Mouse (Mus musculus): ENCODE measurements around the gene Nup214. TPM values are rescaled to one million over a fixed set of nuclear protein-coding genes. Genes with fewer than 3 reads are reported as not detected.

Nup214 gene
- polyA plus RNA-seq, 2 experiments = 41.3 to 65.2 TPM

DNA sequence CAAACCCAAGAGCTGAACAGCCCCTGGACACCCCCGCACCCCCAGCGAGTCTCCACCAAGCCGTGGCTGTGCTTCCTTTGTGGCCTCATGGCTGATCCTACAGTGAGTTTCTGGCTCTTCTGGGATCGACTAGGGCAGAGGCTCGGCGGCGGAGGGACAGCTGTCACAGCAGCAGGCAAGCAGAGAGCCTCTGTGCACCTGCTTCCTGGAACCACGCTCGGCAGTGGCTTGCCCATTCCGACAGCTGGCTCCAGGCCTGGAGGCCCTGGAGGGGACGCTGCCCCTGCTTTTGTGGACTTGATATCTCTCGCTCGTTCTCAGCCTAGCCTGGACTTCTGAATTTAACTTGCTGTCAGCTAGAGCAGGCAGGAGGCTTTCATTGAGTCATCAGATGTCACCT, 90.7 kb downstream of the Nup214 start:
- H3K27ac ChIP-seq (replicated peaks; ENCODE audit: low read depth, low read length) = no peak overlapping the region
- no peak overlapping the region for H3K4me3 ChIP-seq (replicated peaks; ENCODE audit: low read length)
- H3K36me3 ChIP-seq (ENCODE audit: control insufficient read depth, insufficient read depth, low read length) = 0 out of 2 replicates have a peak, but pooled peaks cover 2% of the 10 kb centered on the region
- TF ChIP-seq POLR2A (IDR thresholded peaks at IDR 0.05; ENCODE audit: borderline replicate concordance, extremely low read depth, insufficient read depth, insufficient read length) = no peak
- no peak overlapping the region for H3K9ac ChIP-seq (ENCODE audit: low read depth, low read length, severe bottlenecking)
- ATAC-seq (ENCODE audit: low FRiP score, low read depth) (peak; percentile 66; the same call in 1 of the 2 replicates), DNase-seq (ENCODE audit: low spot score) (peak; percentile 48)
- H3K27me3 ChIP-seq (ENCODE audit: control insufficient read depth, insufficient read depth, low read length) = no peaks in the 10 kb centered on the region
- WGBS = 63% methylated on average over 13 of the region's 13 CpGs
- no peaks in the 10 kb centered on the region for H3K4me1 ChIP-seq (ENCODE audit: control insufficient read depth, insufficient read depth, low read length)
- H3K4me2 ChIP-seq (replicated peaks; ENCODE audit: low read depth, low read length, severe bottlenecking) = no peak overlapping the region
- H3K9me3 ChIP-seq (ENCODE audit: control insufficient read depth, low read length) = no peaks in the 10 kb centered on the region

DNA sequence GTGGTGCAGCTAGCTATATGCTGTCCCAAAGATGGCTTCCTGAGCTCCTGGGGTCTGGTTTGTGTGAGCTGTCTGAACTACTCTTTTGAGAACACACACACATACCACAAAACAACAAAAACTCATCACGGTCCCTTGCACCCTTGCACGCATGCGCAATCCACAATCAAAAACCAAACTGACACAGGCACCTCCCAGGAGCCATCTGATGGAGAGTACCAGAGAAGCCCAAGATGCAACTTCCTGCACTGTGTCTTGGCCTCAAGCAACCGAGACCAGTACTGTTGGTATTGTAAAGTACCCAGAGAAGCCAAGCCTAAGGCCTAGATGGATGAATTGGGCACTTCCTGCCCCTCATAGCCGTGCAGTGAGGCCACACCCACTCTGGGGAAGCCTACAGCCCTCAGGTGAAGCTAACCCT, 91.1 kb downstream of the Nup214 start:
- Histone ChIP-seq H3K4me1 (ENCODE audit: control insufficient read depth, insufficient read depth, low read length) (no peaks in the 10 kb centered on the region), H3K4me2 (replicated peaks; ENCODE audit: low read depth, low read length, severe bottlenecking) (no peak overlapping the region), H3K27ac (replicated peaks; ENCODE audit: low read depth, low read length) (no peak overlapping the region), H3K27me3 (ENCODE audit: control insufficient read depth, insufficient read depth, low read length) (no peaks in the 10 kb centered on the region), H3K4me3 (replicated peaks; ENCODE audit: low read length) (no peak overlapping the region), H3K9me3 (ENCODE audit: control insufficient read depth, low read length) (no peaks in the 10 kb centered on the region), H3K9ac (ENCODE audit: low read depth, low read length, severe bottlenecking) (no peak overlapping the region), H3K36me3 (ENCODE audit: control insufficient read depth, insufficient read depth, low read length) (0 out of 2 replicates have a peak, but pooled peaks cover 2% of the 10 kb centered on the region)
- DNase-seq (ENCODE audit: low spot score) (no peak), ATAC-seq (ENCODE audit: low FRiP score, low read depth) (no peak)
- 81% methylated on average over 5 of the region's 5 CpGs for WGBS
- TF ChIP-seq POLR2A (IDR thresholded peaks at IDR 0.05; ENCODE audit: borderline replicate concordance, extremely low read depth, insufficient read depth, insufficient read length) = no peak

DNA sequence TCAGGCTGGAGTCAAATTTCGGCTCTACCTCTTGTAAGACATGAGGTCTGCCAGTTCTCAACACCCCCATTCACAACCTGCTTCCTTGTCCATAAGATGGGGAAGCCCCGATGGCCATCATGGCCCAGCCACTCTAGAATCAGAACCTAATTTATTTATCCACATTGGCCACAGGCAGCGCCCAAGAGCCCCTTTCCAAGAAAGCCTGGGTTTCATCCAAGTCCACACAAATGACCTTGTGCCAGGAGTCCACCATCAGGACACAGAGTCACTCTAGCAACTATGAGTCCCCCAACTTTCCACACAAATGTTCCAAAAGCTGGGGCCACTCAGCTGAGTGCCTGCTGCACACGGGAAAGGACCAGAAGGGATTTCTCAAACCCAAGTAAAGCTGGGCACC, 91.8 kb downstream of the Nup214 start:
- no peaks in the 10 kb centered on the region for H3K27me3 ChIP-seq (ENCODE audit: control insufficient read depth, insufficient read depth, low read length)
- H3K27ac ChIP-seq (replicated peaks; ENCODE audit: low read depth, low read length) = no peak overlapping the region
- 0 out of 2 replicates have a peak, but pooled peaks cover 2% of the 10 kb centered on the region for H3K36me3 ChIP-seq (ENCODE audit: control insufficient read depth, insufficient read depth, low read length)
- 78% methylated on average over 4 of the region's 4 CpGs for WGBS
- no peak overlapping the region for H3K4me2 ChIP-seq (replicated peaks; ENCODE audit: low read depth, low read length, severe bottlenecking)
- ATAC-seq (ENCODE audit: low FRiP score, low read depth) (no peak), DNase-seq (ENCODE audit: low spot score) (no peak)
- no peak overlapping the region for H3K4me3 ChIP-seq (replicated peaks; ENCODE audit: low read length)
- no peaks in the 10 kb centered on the region for H3K4me1 ChIP-seq (ENCODE audit: control insufficient read depth, insufficient read depth, low read length)
- H3K9me3 ChIP-seq (ENCODE audit: control insufficient read depth, low read length) = no peaks in the 10 kb centered on the region
- no peak overlapping the region for H3K9ac ChIP-seq (ENCODE audit: low read depth, low read length, severe bottlenecking)
- no peak for TF ChIP-seq POLR2A (IDR thresholded peaks at IDR 0.05; ENCODE audit: borderline replicate concordance, extremely low read depth, insufficient read depth, insufficient read length)

DNA sequence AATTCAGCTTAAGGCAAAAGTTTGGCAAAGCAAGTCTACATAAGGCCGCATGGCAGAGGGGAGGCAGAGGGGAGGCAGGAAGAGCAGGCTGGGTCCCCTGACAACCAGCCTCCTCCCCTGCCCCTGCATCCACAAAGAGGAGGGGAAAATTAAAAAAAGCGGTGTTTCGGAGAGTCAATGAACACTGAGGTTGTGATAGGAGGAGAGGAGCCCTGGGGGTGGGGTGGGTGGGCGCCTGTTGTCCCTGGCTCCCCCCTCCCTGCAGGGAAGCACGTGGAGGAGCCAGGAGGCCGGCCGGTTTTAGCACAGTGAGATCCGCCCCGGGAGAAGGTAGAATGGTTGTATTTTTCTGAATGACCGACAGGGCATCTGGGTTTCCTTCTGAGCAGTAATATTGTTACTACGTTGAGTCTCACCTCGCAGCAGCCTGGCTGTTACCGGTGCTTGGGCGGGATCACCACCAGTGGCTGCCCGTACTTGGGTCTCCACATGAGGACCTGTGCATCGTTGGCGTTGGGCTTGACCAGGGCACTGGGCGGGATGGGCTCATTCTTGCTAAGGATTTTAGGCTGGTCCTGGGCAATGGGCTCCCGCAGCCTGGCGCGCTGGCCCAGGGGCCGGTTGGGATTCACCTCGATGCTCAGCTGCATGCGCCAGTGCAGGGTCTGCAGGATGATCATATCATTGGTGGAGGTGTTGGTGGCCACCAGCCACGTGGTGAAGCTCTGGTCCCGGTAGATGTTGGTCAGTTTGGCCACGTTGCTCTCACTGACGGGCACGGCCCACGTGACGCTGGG, 94.8 kb downstream of the Nup214 start:
- peak; percentile 32; the same call in 1 of the 2 replicates for ATAC-seq (ENCODE audit: low FRiP score, low read depth)
- H3K9me3 ChIP-seq (ENCODE audit: control insufficient read depth, low read length) = no peaks in the 10 kb centered on the region
- H3K27me3 ChIP-seq (ENCODE audit: control insufficient read depth, insufficient read depth, low read length) = no peaks in the 10 kb centered on the region
- H3K4me1 ChIP-seq (ENCODE audit: control insufficient read depth, insufficient read depth, low read length) = no peaks in the 10 kb centered on the region
- no peak overlapping the region for H3K4me3 ChIP-seq (replicated peaks; ENCODE audit: low read length)
- DNase-seq (ENCODE audit: low spot score) = peak; percentile 41
- no peak overlapping the region for H3K9ac ChIP-seq (ENCODE audit: low read depth, low read length, severe bottlenecking)
- WGBS = 52% methylated on average over 30 of the region's 31 CpGs
- TF ChIP-seq POLR2A (IDR thresholded peaks at IDR 0.05; ENCODE audit: borderline replicate concordance, extremely low read depth, insufficient read depth, insufficient read length) = no peak
- H3K4me2 ChIP-seq (replicated peaks; ENCODE audit: low read depth, low read length, severe bottlenecking) = 0 out of 2 replicates have a peak overlapping the region, but pooled peaks have one; percentile 15
- H3K27ac ChIP-seq (replicated peaks; ENCODE audit: low read depth, low read length) = no peak overlapping the region
- 0 out of 2 replicates have a peak, but pooled peaks cover 2% of the 10 kb centered on the region for H3K36me3 ChIP-seq (ENCODE audit: control insufficient read depth, insufficient read depth, low read length)

DNA sequence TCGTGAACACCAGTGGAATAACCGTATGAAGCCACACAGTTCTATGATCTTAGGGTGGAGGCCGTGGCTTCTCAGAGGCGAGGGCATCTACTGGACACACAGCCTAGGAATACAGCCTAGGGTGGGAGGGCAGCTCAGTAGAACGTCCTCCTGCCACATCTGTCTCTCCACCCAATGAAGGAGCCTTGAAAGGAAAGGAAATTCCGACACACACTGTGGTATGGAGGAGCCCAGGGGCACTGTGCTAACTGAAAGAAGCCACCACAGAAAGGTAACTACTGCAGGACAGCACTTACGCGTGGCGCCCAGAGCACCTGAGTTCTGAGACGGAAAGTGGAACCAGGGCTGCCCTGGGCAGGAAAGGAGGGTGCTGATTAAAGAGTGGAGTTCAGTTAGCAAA, 96.5 kb downstream of the Nup214 start:
- no peak for TF ChIP-seq POLR2A (IDR thresholded peaks at IDR 0.05; ENCODE audit: borderline replicate concordance, extremely low read depth, insufficient read depth, insufficient read length)

More for the DNA sequence above, 96.5 kb downstream of the Nup214 start:
- H3K27ac ChIP-seq (replicated peaks; ENCODE audit: low read depth, low read length) = no peak overlapping the region
- no peak overlapping the region for H3K4me3 ChIP-seq (replicated peaks; ENCODE audit: low read length)
- H3K9ac ChIP-seq (ENCODE audit: low read depth, low read length, severe bottlenecking) = no peak overlapping the region
- H3K9me3 ChIP-seq (ENCODE audit: control insufficient read depth, low read length) = no peaks in the 10 kb centered on the region
- H3K4me1 ChIP-seq (ENCODE audit: control insufficient read depth, insufficient read depth, low read length) = no peaks in the 10 kb centered on the region
- H3K4me2 ChIP-seq (replicated peaks; ENCODE audit: low read depth, low read length, severe bottlenecking) = no peak overlapping the region
- no peaks in the 10 kb centered on the region for H3K27me3 ChIP-seq (ENCODE audit: control insufficient read depth, insufficient read depth, low read length)
- ATAC-seq (ENCODE audit: low FRiP score, low read depth) (no peak), DNase-seq (ENCODE audit: low spot score) (no peak)
- whole genome bisulfite sequencing = 95% methylated on average over 10 of the region's 10 CpGs
- 0 out of 2 replicates have a peak, but pooled peaks cover 2% of the 10 kb centered on the region for H3K36me3 ChIP-seq (ENCODE audit: control insufficient read depth, insufficient read depth, low read length)
